Mouse (Mus musculus) megakaryocyte, adult 5-6 weeks (primary cell): ENCODE data around the gene Prm1. TPM values are rescaled to one million over a fixed set of nuclear protein-coding genes. Genes with fewer than 3 reads are reported as not detected.

Experiments used
- ATAC-seq: 2 replicates; pipeline ENCODE4 v1.8.0; 2016; ENCODE audit warnings: mild to moderate bottlenecking, inconsistent platforms; ENCODE audit not compliant: poor library complexity, severe bottlenecking
- total RNA-seq, 2 experiments: library from RNA; stranded (forward) in 1 of 2; stranded (reverse) in 1 of 2; fragments of 153-499, 151-499 nt in 1 of 2; fragments of 221-1000, 200-1000 nt in 1 of 2; gene quantifications; 2 replicates each; pipeline versions ENCODE4 v1.2.3 to v1.2.4; 2015 to 2017

The Prm1 gene
- total RNA-seq, 2 experiments from 2014 or later, result not detected

DNA sequence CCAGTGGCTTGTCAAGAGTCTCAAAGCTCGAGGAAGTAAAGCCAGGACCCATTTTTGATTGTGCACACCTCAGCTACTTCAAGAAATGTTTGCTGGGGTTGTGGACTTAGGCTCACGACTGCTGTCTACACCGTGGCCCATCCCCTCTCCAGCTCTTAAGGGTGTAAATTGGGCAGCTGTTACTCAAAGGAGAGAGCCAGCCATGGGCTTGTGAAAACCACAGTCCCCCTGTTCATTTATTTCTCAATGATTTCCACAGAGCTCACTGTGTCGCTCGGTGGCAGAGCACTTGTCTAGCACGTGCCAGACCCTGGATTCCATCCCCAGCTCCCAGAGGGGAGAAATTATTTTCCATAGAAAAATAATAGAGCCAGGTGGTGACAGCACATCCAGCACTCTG is 49.5 kb downstream of the Prm1 start:
- no peak for ATAC-seq

- no peak for ATAC-seq
Observed at GRCm38 (mm10) chr16:10754521-10755296, 50.9 kb downstream of the Prm1 start.

- no peak for ATAC-seq
Observed at GRCm38 (mm10) chr16:10749824-10750223, 55.8 kb downstream of the Prm1 start.

DNA sequence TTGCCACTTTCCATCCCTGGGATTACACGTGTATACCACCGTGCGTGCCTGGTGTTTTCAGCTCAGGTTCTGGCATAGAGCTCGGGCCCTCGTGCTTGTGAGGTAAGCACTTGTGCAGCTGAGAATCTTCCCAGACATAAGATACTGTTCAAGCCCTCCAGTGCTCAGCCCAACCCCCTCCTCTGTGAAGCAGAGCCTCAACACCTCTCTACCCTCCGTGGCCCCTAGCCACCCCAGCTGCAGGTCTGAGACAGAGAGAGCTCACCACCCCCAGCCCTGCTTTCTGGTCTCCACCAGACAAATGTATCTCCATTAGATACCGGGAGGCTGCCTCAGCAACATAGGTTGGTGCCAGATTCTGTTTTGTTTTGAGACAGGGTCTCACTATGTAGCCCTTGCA is 56.4 kb downstream of the Prm1 start:
- no peak for ATAC-seq

Other genes starting within 250 kb of the Prm1 start
- gene Socs1, start 20.3 kb downstream of the Prm1 start, total RNA-seq (2015), result 0.54 and 0.59 TPM in 2 replicates
- 0.73 and 1.7 TPM in 2 replicates for gene Socs1, start 20.3 kb downstream of the Prm1 start, total RNA-seq (2017)
- gene Tnp2, start 17.2 kb downstream of the Prm1 start, total RNA-seq (2015), result not detected in 2 replicates
- not detected in 2 replicates for gene Tnp2, start 17.2 kb downstream of the Prm1 start, total RNA-seq (2017)
- gene Prm3, start 14.9 kb downstream of the Prm1 start, total RNA-seq (2015), result not detected in 2 replicates
- gene Prm3, start 14.9 kb downstream of the Prm1 start, total RNA-seq (2017), result not detected in 2 replicates
- not detected in 2 replicates for gene Prm2, start 9.7 kb downstream of the Prm1 start, total RNA-seq (2015)
- gene Prm2, start 9.7 kb downstream of the Prm1 start, total RNA-seq (2017), result not detected in 2 replicates
- gene Gm11172, start 7.1 kb upstream of the Prm1 start, total RNA-seq (2015), result not detected in 2 replicates
- not detected in 2 replicates for gene Gm11172, start 7.1 kb upstream of the Prm1 start, total RNA-seq (2017)
- gene Rmi2, start 29.2 kb upstream of the Prm1 start, total RNA-seq (2015), result 3.6 and 4.8 TPM in 2 replicates
- gene Rmi2, start 29.2 kb upstream of the Prm1 start, total RNA-seq (2017), result 2.9 TPM in 2 replicates